Mouse (Mus musculus): ENCODE results near the gene Ghitm. TPM values are rescaled to one million over a fixed set of nuclear protein-coding genes. Genes with fewer than 3 reads are reported as not detected.

Ghitm gene
- 399 and 535 TPM in 2 replicates for polyA plus RNA-seq (2015; fragmentation: Nextera tagmentation; extraction: Ambion mirVana)

GRCm38 (mm10) chr14:37135127-37135593, at the start of gene Ghitm:
Ghitm (minus strand) TSS chr14:37135272.

GRCm38 (mm10) chr14:37113922-37114321, 21.1 kb downstream of the Ghitm start, which contains the start of gene 2610528A11Rik:
2610528A11Rik (minus strand) TSS chr14:37114022.

DNA sequence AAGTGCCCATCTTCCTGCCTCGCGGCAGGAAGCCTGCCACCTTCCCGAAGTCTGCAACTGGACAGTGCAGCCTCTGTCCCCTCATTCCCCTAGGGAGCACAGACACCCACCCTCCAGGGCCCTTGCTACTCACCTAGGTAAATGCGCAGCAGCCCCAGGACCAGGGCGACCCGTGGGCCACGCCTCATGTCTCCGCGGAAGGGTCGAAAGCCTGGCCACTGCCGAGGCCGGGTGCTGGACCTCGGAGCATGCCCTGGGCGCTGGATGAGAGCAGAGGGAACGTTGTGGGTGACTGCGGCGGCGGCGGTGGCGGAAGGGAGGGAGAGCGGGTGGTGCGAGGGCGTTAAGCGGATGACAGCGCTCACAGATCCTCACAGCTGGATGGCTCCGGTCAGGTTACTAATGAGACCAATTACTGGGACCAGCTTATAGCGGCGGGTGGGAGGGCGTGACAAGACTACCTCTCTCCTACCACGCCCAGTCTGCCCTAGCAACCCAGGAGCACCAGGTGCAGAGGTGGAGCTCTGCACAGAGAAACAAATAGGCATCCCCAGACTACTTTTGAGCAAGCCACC, 37.0 kb downstream of the Ghitm start, which contains the start of gene Cdhr1:
TSS of gene Cdhr1 (minus strand) at position 392 of the 575 bp plus-strand sequence.

Other genes with a start within 250 kb of the Ghitm start
- gene Ccser2, start 166.5 kb downstream of the Ghitm start, polyA plus RNA-seq (2015; fragmentation: Nextera tagmentation; extraction: Ambion mirVana), result 26.7 and 27.5 TPM in 2 replicates
- not detected in 2 replicates for gene Rgr, start 86.3 kb downstream of the Ghitm start, polyA plus RNA-seq (2015; fragmentation: Nextera tagmentation; extraction: Ambion mirVana)
- gene Lrit1, start 80.4 kb downstream of the Ghitm start, polyA plus RNA-seq (2015; fragmentation: Nextera tagmentation; extraction: Ambion mirVana), result not detected in 2 replicates
- not detected in 2 replicates for gene Lrit2, start 67.3 kb downstream of the Ghitm start, polyA plus RNA-seq (2015; fragmentation: Nextera tagmentation; extraction: Ambion mirVana)
- 0.17 and 0.28 TPM in 2 replicates for gene Cdhr1, start 36.9 kb downstream of the Ghitm start, polyA plus RNA-seq (2015; fragmentation: Nextera tagmentation; extraction: Ambion mirVana)
- gene 2610528A11Rik, start 21.2 kb downstream of the Ghitm start, polyA plus RNA-seq (2015; fragmentation: Nextera tagmentation; extraction: Ambion mirVana), result 0.35 and 0.73 TPM in 2 replicates

Data from adrenal gland, postnatal 0 days (tissue).